Mouse (Mus musculus) neural tube, embryonic 14.5 days (tissue): ENCODE data around the gene Cxcl14. TPM values are rescaled to one million over a fixed set of nuclear protein-coding genes. Genes with fewer than 3 reads are reported as not detected.
A peak's percentile ranks its signal among the peaks of the same experiment; 100 is the strongest.

Source experiments
- ATAC-seq: fragments of 200-750 bp; cut with Nextera tagmentation; 2 replicates; pipeline ENCODE4 v1.8.0; 2017; ENCODE audit warnings: low read depth, mild to moderate bottlenecking, moderate TSS enrichment, moderate library complexity
- H3K27ac ChIP-seq: fragments of 300-500 bp; sonication (generic); 2 replicates; pipeline ENCODE4 v1.5.1; 2014; ENCODE audit warnings: low read depth, mild to moderate bottlenecking, control low read depth, low read length, moderate library complexity, mixed read lengths
- H3K27me3 ChIP-seq: fragments of 300-500 bp; sonication (generic); 2 replicates; pipeline ENCODE4 v1.6.1; 2014; ENCODE audit warnings: low read length; ENCODE audit not compliant: control insufficient read depth, insufficient read depth
- H3K36me3 ChIP-seq: fragments of 300-500 bp; sonication (generic); 2 replicates; pipeline ENCODE4 v1.6.1; 2014; ENCODE audit warnings: low read length, mixed read lengths; ENCODE audit not compliant: control insufficient read depth, insufficient read depth
- H3K4me1 ChIP-seq: fragments of 300-500 bp; sonication (generic); 2 replicates; pipeline ENCODE4 v1.6.1; 2014; ENCODE audit warnings: low read length; ENCODE audit not compliant: control insufficient read depth, insufficient read depth
- H3K4me2 ChIP-seq: fragments of 300-500 bp; sonication (generic); 2 replicates; pipeline ENCODE4 v1.6.1; 2014; ENCODE audit warnings: mild to moderate bottlenecking, low read depth, low read length, control low read depth
- H3K4me3 ChIP-seq: fragments of 300-500 bp; sonication (generic); 2 replicates; pipeline ENCODE4 v1.5.1; 2014; ENCODE audit warnings: low read depth, low read length, control low read depth, mixed read lengths
- H3K9ac ChIP-seq: fragments of 300-500 bp; sonication (generic); replicated peaks from 2 replicates; pipeline ENCODE4 v1.6.1; 2014; ENCODE audit warnings: low read depth, mild to moderate bottlenecking, control low read depth, low read length, mixed read lengths
- H3K9me3 ChIP-seq: fragments of 300-500 bp; sonication (generic); 2 replicates; pipeline ENCODE4 v1.6.1; 2016; ENCODE audit warnings: low read length; ENCODE audit not compliant: control insufficient read depth
- WGBS: fragments of 180-500 bp; shearing (Covaris S2); extraction: QIAGEN DNeasy Blood & Tissue Kit; methylation state at CpG from one replicate; pipeline ENCODE4 v1.1.7; 2014; 5-methylcytosine and 5-hydroxymethylcytosine counted together
- polyA plus RNA-seq: library from polyadenylated mRNA; unstranded; fragments of >200 nt; fragmentation: Nextera tagmentation; extraction: Ambion mirVana; gene quantifications from 2 replicates; pipeline ENCODE4 v1.2.1, GENCODE M21; 2014

Gene Cxcl14
- polyA plus RNA-seq, 1 experiment from 2014 or later: 2.5 TPM

- H3K4me2 ChIP-seq: peak overlapping the region; percentile 39
- WGBS: under 1% methylated on average over 58 of the region's 59 CpGs
- peaks cover 4% of the 10 kb centered on the region; the same call in 1 of the 2 replicates for H3K4me1 ChIP-seq
- no peaks in the 10 kb centered on the region for H3K9me3 ChIP-seq
- no peak for ATAC-seq
- no peak overlapping the region for H3K27ac ChIP-seq
- H3K4me3 ChIP-seq: peak overlapping the region; percentile 19
- H3K27me3 ChIP-seq: peaks cover 81% of the 10 kb centered on the region
- H3K9ac ChIP-seq: no peak overlapping the region
- H3K36me3 ChIP-seq: no peaks in the 10 kb centered on the region
These were observed 45.0 kb downstream of the Cxcl14 start for GRCm38 (mm10) chr13:56251176-56251923.

GRCm38 (mm10) chr13:56250551-56251161, 45.7 kb downstream of the Cxcl14 start:
- WGBS: 2% methylated on average over 14 of the region's 14 CpGs
- H3K27ac ChIP-seq: no peak overlapping the region
- H3K4me3 ChIP-seq: no peak overlapping the region
- no peaks in the 10 kb centered on the region for H3K9me3 ChIP-seq
- no peaks in the 10 kb centered on the region for H3K36me3 ChIP-seq
- H3K9ac ChIP-seq: no peak overlapping the region
- no peak overlapping the region for H3K4me2 ChIP-seq
- no peak for ATAC-seq
- H3K27me3 ChIP-seq: peaks cover 77% of the 10 kb centered on the region
- peaks cover 4% of the 10 kb centered on the region; the same call in 1 of the 2 replicates for H3K4me1 ChIP-seq

GRCm38 (mm10) chr13:56249593-56250341, 46.6 kb downstream of the Cxcl14 start:
- ATAC-seq: no peak
- under 1% methylated on average over 13 of the region's 13 CpGs for WGBS
- Histone ChIP-seq H3K4me2 (no peak overlapping the region), H3K4me1 (peaks cover 4% of the 10 kb centered on the region; the same call in 1 of the 2 replicates), H3K4me3 (no peak overlapping the region), H3K27ac (no peak overlapping the region), H3K9ac (no peak overlapping the region), H3K9me3 (no peaks in the 10 kb centered on the region), H3K27me3 (peaks cover 68% of the 10 kb centered on the region), H3K36me3 (no peaks in the 10 kb centered on the region)

- no peak overlapping the region for H3K27ac ChIP-seq
- no peak overlapping the region for H3K4me2 ChIP-seq
- peaks cover 17% of the 10 kb centered on the region for H3K27me3 ChIP-seq
- H3K9me3 ChIP-seq: no peaks in the 10 kb centered on the region
- no peaks in the 10 kb centered on the region for H3K4me1 ChIP-seq
- H3K9ac ChIP-seq: no peak overlapping the region
- ATAC-seq: no peak
- no peaks in the 10 kb centered on the region for H3K36me3 ChIP-seq
- H3K4me3 ChIP-seq: no peak overlapping the region
- WGBS: 84% methylated on average over 5 of the region's 5 CpGs
These were observed 53.2 kb downstream of the Cxcl14 start for GRCm38 (mm10) chr13:56243104-56243503.

GRCm38 (mm10) chr13:56240012-56240770, 56.2 kb downstream of the Cxcl14 start:
- no peak for ATAC-seq
- Histone ChIP-seq H3K36me3 (no peaks in the 10 kb centered on the region), H3K9me3 (no peaks in the 10 kb centered on the region), H3K4me3 (no peak overlapping the region), H3K27me3 (no peaks in the 10 kb centered on the region), H3K27ac (no peak overlapping the region), H3K4me2 (no peak overlapping the region), H3K9ac (no peak overlapping the region), H3K4me1 (no peaks in the 10 kb centered on the region)
- 60% methylated on average over 16 of the region's 16 CpGs for WGBS

Other genes starting within 250 kb of the Cxcl14 start
- gene H2afy, start 160.2 kb downstream of the Cxcl14 start, polyA plus RNA-seq: 273 and 328 TPM in 2 replicates
- 0.28 and 0.68 TPM in 2 replicates for gene Tifab, start 117.7 kb downstream of the Cxcl14 start, polyA plus RNA-seq
- 0.15 and 0.16 TPM in 2 replicates for gene Neurog1, start 44.4 kb downstream of the Cxcl14 start, polyA plus RNA-seq
- not detected in 2 replicates for gene Gm3045, start 130.0 kb upstream of the Cxcl14 start, polyA plus RNA-seq
- gene Slc25a48, start 141.8 kb upstream of the Cxcl14 start, polyA plus RNA-seq: not detected in 2 replicates
- not detected in 2 replicates for gene Il9, start 185.7 kb upstream of the Cxcl14 start, polyA plus RNA-seq
- 5.3 and 6.1 TPM in 2 replicates for gene Fbxl21, start 225.9 kb upstream of the Cxcl14 start, polyA plus RNA-seq